Mouse (Mus musculus) layer of hippocampus, postnatal 10 days (tissue): ENCODE data around the gene Ninj1. TPM values are rescaled to one million over a fixed set of nuclear protein-coding genes. Genes with fewer than 3 reads are reported as not detected.

ENCODE experiments used
- DNase-seq, 2 experiments: peaks; one replicate each; pipeline ENCODE4 v3.0.0; 2021; ENCODE audit warnings: low spot score in 2 of 2
- total RNA-seq, 2 experiments: library from RNA; stranded (reverse); gene quantifications; 2 replicates each; pipeline ENCODE4 v1.2.3; 2021

Gene Ninj1
- total RNA-seq, 2 experiments from 2014 or later, result 23.3 to 24.5 TPM

DNA sequence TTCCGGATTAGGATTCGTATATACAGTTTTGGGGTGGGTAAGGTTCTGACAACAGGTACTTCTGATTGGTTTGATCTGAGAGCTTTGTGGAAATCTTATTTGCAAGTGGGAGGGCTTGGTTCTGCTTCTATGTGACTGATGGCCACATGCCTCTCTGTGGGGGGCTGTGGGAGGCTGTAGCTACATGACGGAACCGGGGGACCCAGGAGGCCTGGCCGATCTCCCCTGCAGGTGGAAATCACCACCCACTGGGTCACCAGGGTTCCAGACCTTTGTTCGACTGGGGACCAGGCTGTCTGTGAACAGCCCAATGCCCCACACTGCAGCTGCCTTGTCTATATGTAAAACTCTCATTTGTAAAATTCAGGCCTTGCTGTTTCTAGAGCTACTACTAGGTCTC, 37.4 kb downstream of the Ninj1 start:
- no peak for DNase-seq

DNA sequence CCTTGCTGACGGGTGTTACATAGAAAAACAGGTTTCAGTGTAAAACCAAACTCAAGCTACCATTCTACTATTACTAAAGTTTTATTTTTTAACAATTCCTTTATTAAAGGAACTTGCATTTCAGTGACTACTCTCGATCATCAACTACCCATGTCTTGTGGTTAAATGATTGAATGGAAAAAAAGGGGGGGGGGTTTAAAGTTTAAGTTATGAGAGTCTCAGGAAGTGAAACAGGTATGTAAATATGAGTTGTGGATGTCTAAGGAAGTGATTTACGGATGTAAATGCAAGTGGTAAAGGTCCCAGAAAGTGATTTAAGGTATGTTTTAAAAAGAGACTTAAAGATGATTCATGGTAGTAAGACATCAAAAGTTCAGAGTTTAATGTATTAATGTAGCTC, 37.9 kb downstream of the Ninj1 start:
- no peak for DNase-seq

- no peak for DNase-seq
Measured at GRCm38 (mm10) chr13:49225633-49226032, 38.3 kb downstream of the Ninj1 start.

GRCm38 (mm10) chr13:49233792-49234572, 46.7 kb downstream of the Ninj1 start:
- DNase-seq, result no peak

DNA sequence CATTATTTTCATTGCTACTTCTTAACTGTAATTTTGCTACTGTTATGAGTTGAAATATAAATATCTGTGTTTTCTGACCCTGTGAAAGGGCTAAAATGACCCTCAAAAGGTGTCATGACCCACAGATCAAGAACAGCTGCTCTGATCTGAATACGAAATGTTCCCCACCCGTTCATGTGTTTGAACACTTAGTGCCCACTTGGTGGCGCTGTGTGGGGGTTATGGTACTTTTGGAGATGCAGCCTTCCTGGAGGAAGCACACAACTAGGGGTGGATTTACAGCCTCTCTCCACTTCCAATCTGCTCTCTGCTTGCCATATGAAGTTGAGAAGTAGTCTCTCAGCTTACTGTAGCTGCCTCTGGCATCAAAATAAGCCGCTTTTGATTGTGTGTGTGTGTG, 47.4 kb downstream of the Ninj1 start:
- no peak for DNase-seq

GRCm38 (mm10) chr13:49237617-49238016, 50.3 kb downstream of the Ninj1 start:
- DNase-seq, result no peak

DNA sequence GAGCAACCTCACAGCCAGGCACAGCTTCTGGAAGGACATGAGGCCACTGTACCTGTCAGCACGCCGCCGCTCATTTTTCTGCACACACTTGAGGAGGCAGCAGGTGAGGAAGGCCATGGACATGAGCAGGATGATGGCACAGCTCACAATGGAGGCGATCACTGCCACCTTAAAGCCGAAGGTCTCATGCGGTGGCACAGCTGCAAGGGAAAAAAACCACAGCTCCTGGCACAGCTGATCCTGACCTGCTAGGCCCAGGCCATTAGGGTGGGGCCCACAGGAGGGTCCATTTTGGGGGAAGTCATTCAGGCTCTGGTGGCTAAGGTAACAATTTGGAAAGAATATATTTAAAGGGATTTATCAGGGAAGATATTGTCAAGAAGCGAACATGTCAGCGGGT, 51.5 kb downstream of the Ninj1 start:
- no peak for DNase-seq

DNA sequence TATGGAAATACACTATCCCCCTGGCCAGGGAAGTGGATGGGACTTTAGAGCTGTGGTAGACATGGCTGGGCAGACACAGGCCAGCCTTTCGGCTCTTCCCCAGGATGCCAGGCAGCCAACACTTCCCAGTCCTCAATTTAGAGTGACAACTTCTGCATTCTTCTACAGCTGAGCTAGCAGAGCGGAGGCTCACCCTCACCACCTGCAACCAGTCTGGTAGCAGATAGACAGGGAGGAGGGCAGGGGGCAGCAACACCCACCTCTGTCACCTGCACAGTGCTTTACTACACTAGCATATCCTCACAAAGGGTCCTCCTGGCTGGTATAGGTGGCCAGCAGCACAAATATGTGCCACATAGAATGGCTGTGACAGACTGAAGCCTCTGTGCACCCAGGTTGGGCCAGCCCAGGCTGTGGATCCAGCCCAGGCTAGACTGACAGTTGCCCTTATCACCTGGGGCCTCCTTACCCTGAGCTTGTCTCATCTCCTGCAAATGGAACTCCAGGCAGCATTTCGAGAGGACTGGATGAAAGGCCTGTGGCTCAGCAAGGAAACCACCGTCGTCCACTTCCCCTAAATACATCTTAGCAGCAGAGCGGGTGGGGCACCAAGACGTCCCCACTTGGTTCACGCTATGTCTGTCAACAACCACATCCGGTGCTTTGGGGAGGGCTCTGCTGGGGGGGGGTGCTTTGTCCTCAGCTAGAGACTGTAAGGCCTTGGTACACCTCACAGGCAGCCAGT, 55.2 kb downstream of the Ninj1 start:
- no peak for DNase-seq

DNA sequence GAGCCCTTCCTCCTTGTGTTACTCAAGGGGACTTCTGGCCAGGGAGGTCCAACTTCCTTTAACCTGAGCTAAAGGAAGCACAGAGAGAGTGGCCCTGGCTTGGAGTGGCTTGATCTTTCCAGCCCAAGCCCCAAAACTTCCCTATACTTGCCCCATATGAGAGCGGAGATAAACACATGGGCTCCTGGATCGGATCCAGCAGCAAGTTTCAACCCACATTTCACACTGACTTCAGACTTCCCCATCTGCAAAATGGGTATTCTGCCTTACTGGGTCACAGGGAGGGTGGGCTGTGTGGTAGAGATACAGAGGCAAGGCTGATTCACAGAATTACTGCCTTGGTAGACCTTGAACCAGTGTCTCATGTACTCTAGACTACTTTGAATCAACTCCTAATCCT, 56.2 kb downstream of the Ninj1 start:
- no peak for DNase-seq

DNA sequence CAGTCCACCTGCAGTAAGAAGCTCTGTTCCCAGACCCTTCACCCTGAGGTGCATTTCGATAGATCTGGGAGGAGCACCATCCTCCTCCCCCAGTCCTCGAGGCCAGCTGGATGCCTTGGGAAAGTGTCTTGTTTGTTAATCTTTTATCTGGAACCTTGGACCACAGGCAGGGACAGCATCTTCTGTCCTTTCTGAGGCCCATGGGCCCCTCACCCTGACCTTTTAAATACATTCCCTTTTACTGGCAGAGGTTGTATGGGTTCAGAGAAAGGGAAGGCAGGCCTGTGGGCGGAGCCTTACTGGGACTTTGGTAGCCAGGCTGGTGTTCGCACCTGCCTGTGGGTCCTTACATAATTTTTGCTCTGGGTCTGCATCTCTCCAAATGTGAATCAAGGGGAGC, 58.0 kb downstream of the Ninj1 start:
- no peak for DNase-seq

Other genes starting within 250 kb of the Ninj1 start
- 10 to 100 TPM; 90.3 to 92.9 TPM for gene Fam120a, start 219.5 kb upstream of the Ninj1 start, total RNA-seq
- 10 to 100 TPM; 88.6 to 98.8 TPM for gene Wnk2, start 39.5 kb upstream of the Ninj1 start, total RNA-seq
- 10 to 100 TPM; 13.2 to 13.5 TPM for gene Card19, start 28.6 kb downstream of the Ninj1 start, total RNA-seq
- 1 to 10 TPM; 2.4 to 2.5 TPM for gene Susd3, start 61.2 kb downstream of the Ninj1 start, total RNA-seq
- 1 to 10 TPM; 7.9 to 8.1 TPM for gene Fgd3, start 132.8 kb downstream of the Ninj1 start, total RNA-seq
- 10 to 100 TPM; 45.0 to 45.3 TPM for gene Bicd2, start 154.1 kb downstream of the Ninj1 start, total RNA-seq
- 10 to 100 TPM; 16.4 to 16.8 TPM for gene Ippk, start 233.8 kb downstream of the Ninj1 start, total RNA-seq